Mouse (Mus musculus): ENCODE results near the gene Ssxa1. TPM values are rescaled to one million over a fixed set of nuclear protein-coding genes. Genes with fewer than 3 reads are reported as not detected.
"Not testable (repeated sequence)": the region's sequence is repeated elsewhere in the genome, so short reads cannot be mapped to it uniquely, and the experiment has no call there.

Ssxa1 gene
- polyA plus RNA-seq (2012; rRNA removed): 0.60 and 1.8 TPM in 2 replicates

GRCm38 (mm10) chrX:21115520-21115919, at the start of gene Ssxa1:
Gene Ssxa1 (plus strand): TSS chrX:21115820.
- Histone ChIP-seq H3K4me1 (ENCODE audit: control insufficient read depth, insufficient read depth, low read length) (no peaks in the 10 kb centered on the region), H3K36me3 (ENCODE audit: control insufficient read depth, insufficient read depth, low read length) (no peaks in the 10 kb centered on the region), H3K27me3 (ENCODE audit: control insufficient read depth, insufficient read depth, low read length) (no peaks in the 10 kb centered on the region), H3K4me3 (ENCODE audit: control insufficient read depth, low read depth, low read length) (no peak within 1 kb of the TSS), H3K27ac (ENCODE audit: control insufficient read depth, insufficient read depth, low read depth, low read length) (no peak within 1 kb of the TSS)
- TF ChIP-seq CTCF (IDR thresholded peaks at IDR 0.05; ENCODE audit: control insufficient read depth, insufficient read depth, insufficient replicate concordance, low read depth, low read length) (no peak), POLR2A (IDR thresholded peaks at IDR 0.05; ENCODE audit: control insufficient read depth, low read depth, low read length) (no peak)

- Histone ChIP-seq H3K27me3 (ENCODE audit: control insufficient read depth, insufficient read depth, low read length) (no peaks in the 10 kb centered on the region), H3K36me3 (ENCODE audit: control insufficient read depth, insufficient read depth, low read length) (no peaks in the 10 kb centered on the region), H3K4me3 (ENCODE audit: control insufficient read depth, low read depth, low read length) (peak within 1 kb of the TSS; percentile 63), H3K4me1 (ENCODE audit: control insufficient read depth, insufficient read depth, low read length) (no peaks in the 10 kb centered on the region), H3K27ac (ENCODE audit: control insufficient read depth, insufficient read depth, low read depth, low read length) (peak within 1 kb of the TSS; percentile 36; the same call in 1 of the 2 replicates)
- TF ChIP-seq CTCF (IDR thresholded peaks at IDR 0.05; ENCODE audit: control insufficient read depth, insufficient read depth, insufficient replicate concordance, low read depth, low read length): no peak
- TF ChIP-seq POLR2A (IDR thresholded peaks at IDR 0.05; ENCODE audit: control insufficient read depth, low read depth, low read length): no peak
Measured at GRCm38 (mm10) chrX:21068106-21068505, 47.5 kb upstream of the Ssxa1 start, which contains the start of gene Spaca5. Gene Spaca5 (plus strand): TSS chrX:21068406.

- H3K27ac ChIP-seq (ENCODE audit: control insufficient read depth, insufficient read depth, low read depth, low read length): no peak overlapping the region
- TF ChIP-seq POLR2A (IDR thresholded peaks at IDR 0.05; ENCODE audit: control insufficient read depth, low read depth, low read length) (no peak), CTCF (IDR thresholded peaks at IDR 0.05; ENCODE audit: control insufficient read depth, insufficient read depth, insufficient replicate concordance, low read depth, low read length) (no peak)
- no peaks in the 10 kb centered on the region for H3K36me3 ChIP-seq (ENCODE audit: control insufficient read depth, insufficient read depth, low read length)
- peak overlapping the region; percentile 62 for H3K4me3 ChIP-seq (ENCODE audit: control insufficient read depth, low read depth, low read length)
- no peaks in the 10 kb centered on the region for H3K4me1 ChIP-seq (ENCODE audit: control insufficient read depth, insufficient read depth, low read length)
- H3K27me3 ChIP-seq (ENCODE audit: control insufficient read depth, insufficient read depth, low read length): no peaks in the 10 kb centered on the region
Measured at GRCm38 (mm10) chrX:21088645-21088982, 27.0 kb upstream of the Ssxa1 start.

- TF ChIP-seq POLR2A (IDR thresholded peaks at IDR 0.05; ENCODE audit: control insufficient read depth, low read depth, low read length): no peak
- TF ChIP-seq CTCF (IDR thresholded peaks at IDR 0.05; ENCODE audit: control insufficient read depth, insufficient read depth, insufficient replicate concordance, low read depth, low read length): no peak
- peak within 1 kb of the TSS; percentile 62 for H3K4me3 ChIP-seq (ENCODE audit: control insufficient read depth, low read depth, low read length)
- no peaks in the 10 kb centered on the region for H3K4me1 ChIP-seq (ENCODE audit: control insufficient read depth, insufficient read depth, low read length)
- H3K36me3 ChIP-seq (ENCODE audit: control insufficient read depth, insufficient read depth, low read length): no peaks in the 10 kb centered on the region
- H3K27me3 ChIP-seq (ENCODE audit: control insufficient read depth, insufficient read depth, low read length): no peaks in the 10 kb centered on the region
- H3K27ac ChIP-seq (ENCODE audit: control insufficient read depth, insufficient read depth, low read depth, low read length): peak within 1 kb of the TSS; percentile 14
Measured at GRCm38 (mm10) chrX:21088983-21089866, 26.4 kb upstream of the Ssxa1 start, which contains the start of gene Zfp300. Gene Zfp300 (minus strand): TSS chrX:21089527.

- no peak overlapping the region for H3K27ac ChIP-seq (ENCODE audit: control insufficient read depth, insufficient read depth, low read depth, low read length)
Measured at GRCm38 (mm10) chrX:21089867-21090239, 25.8 kb upstream of the Ssxa1 start.

GRCm38 (mm10) chrX:21146675-21147074, 31.1 kb downstream of the Ssxa1 start:
- not testable (repeated sequence) for H3K4me1 ChIP-seq (ENCODE audit: control insufficient read depth, insufficient read depth, low read length); H3K36me3 ChIP-seq (ENCODE audit: control insufficient read depth, insufficient read depth, low read length); H3K4me3 ChIP-seq (ENCODE audit: control insufficient read depth, low read depth, low read length); H3K27ac ChIP-seq (ENCODE audit: control insufficient read depth, insufficient read depth, low read depth, low read length); H3K27me3 ChIP-seq (ENCODE audit: control insufficient read depth, insufficient read depth, low read length)

More at GRCm38 (mm10) chrX:21089867-21090239, 25.8 kb upstream of the Ssxa1 start:
- Histone ChIP-seq H3K4me3 (ENCODE audit: control insufficient read depth, low read depth, low read length) (no peak overlapping the region), H3K36me3 (ENCODE audit: control insufficient read depth, insufficient read depth, low read length) (no peaks in the 10 kb centered on the region), H3K4me1 (ENCODE audit: control insufficient read depth, insufficient read depth, low read length) (no peaks in the 10 kb centered on the region), H3K27me3 (ENCODE audit: control insufficient read depth, insufficient read depth, low read length) (no peaks in the 10 kb centered on the region)
- TF ChIP-seq CTCF (IDR thresholded peaks at IDR 0.05; ENCODE audit: control insufficient read depth, insufficient read depth, insufficient replicate concordance, low read depth, low read length) (no peak), POLR2A (IDR thresholded peaks at IDR 0.05; ENCODE audit: control insufficient read depth, low read depth, low read length) (no peak)

Other genes with a start within 250 kb of the Ssxa1 start
- gene Timp1, start 245.7 kb upstream of the Ssxa1 start, polyA plus RNA-seq (2012; rRNA removed): 2.4 and 3.4 TPM in 2 replicates
- gene Syn1, start 194.8 kb upstream of the Ssxa1 start, polyA plus RNA-seq (2012; rRNA removed): 0.16 TPM in 2 replicates
- 1.0 and 1.8 TPM in 2 replicates for gene Cfp, start 184.3 kb upstream of the Ssxa1 start, polyA plus RNA-seq (2012; rRNA removed)
- 1.8 and 1.9 TPM in 2 replicates for gene Elk1, start 165.2 kb upstream of the Ssxa1 start, polyA plus RNA-seq (2012; rRNA removed)
- 5.9 and 6.3 TPM in 2 replicates for gene Uxt, start 153.8 kb upstream of the Ssxa1 start, polyA plus RNA-seq (2012; rRNA removed)
- 0.30 and 0.31 TPM in 2 replicates for gene Zfp182, start 53.5 kb upstream of the Ssxa1 start, polyA plus RNA-seq (2012; rRNA removed)
- 40.9 and 62.3 TPM in 2 replicates for gene Spaca5, start 47.4 kb upstream of the Ssxa1 start, polyA plus RNA-seq (2012; rRNA removed)
- 0.05 and 0.09 TPM in 2 replicates for gene Zfp300, start 26.3 kb upstream of the Ssxa1 start, polyA plus RNA-seq (2012; rRNA removed)
- gene Gm21876, start 59.8 kb downstream of the Ssxa1 start, polyA plus RNA-seq (2012; rRNA removed): 1.1 and 1.4 TPM in 2 replicates

Measured in testis, adult 2 months (tissue).